In genomic region chr19:55542461-55542860, GRCm38 (mm10) we compare ENCODE assay signal across 12 mouse cellular contexts.
A peak's percentile ranks its signal among the peaks of the same experiment; 100 is the strongest.
DNase-seq lines count a peak whose midpoint lies in the region; ATAC-seq lines count a peak whose summit lies in the region.
"Had no signal": no experiment of that assay in that cellular context is flagged by ENCODE, and none has a peak within 500 bp of the region (broad histone marks: within the 10 kb centered on the region; RNA-seq: fewer than 3 reads in every experiment).

No protein-coding gene starts in this region.

- H3K4me3 ChIP-seq in heart, embryonic 13.5 days: no peak overlapping the region
- no peak overlapping the region for H3K4me3 ChIP-seq in heart, embryonic 10.5 days
- H3K4me3 ChIP-seq in hindbrain, embryonic 13.5 days: no peak overlapping the region
- H3K4me3 ChIP-seq: erythroblast, embryonic 14.5 days; limb, embryonic 13.5 days; midbrain, embryonic 12.5 days had no signal

- DNase-seq in heart, embryonic 10.5 days (ENCODE audit: low spot score): no peak
- DNase-seq in ES-CJ7 (ENCODE audit: low read depth, low spot score): peak; percentile 30
- DNase-seq in adrenal gland, postnatal 10 days: peak; percentile 35
- peak; percentile 57 for DNase-seq in lung, postnatal 10 days
- DNase-seq in layer of hippocampus, adult 9-11 months: no peak
- DNase-seq: cerebellum, adult 11-12 months; kidney, postnatal 4 days had no signal

- no peak for ATAC-seq in heart, embryonic 13.5 days (ENCODE audit: extremely low read depth, insufficient number of reproducible peaks, low FRiP score, low TSS enrichment)
- no peak for ATAC-seq in hindbrain, embryonic 13.5 days (ENCODE audit: low FRiP score)

- no peak overlapping the region for H3K4me2 ChIP-seq in heart, embryonic 13.5 days
- no peak overlapping the region for H3K4me2 ChIP-seq in hindbrain, embryonic 13.5 days
- H3K4me2 ChIP-seq: limb, embryonic 13.5 days; midbrain, embryonic 12.5 days had no signal

- WGBS in heart, embryonic 13.5 days: 48% methylated on average over 6 of the region's 6 CpGs
- WGBS in heart, embryonic 10.5 days: 55% methylated on average over 6 of the region's 6 CpGs
- WGBS in hindbrain, embryonic 13.5 days: 85% methylated on average over 6 of the region's 6 CpGs

- H3K4me1 ChIP-seq in heart, embryonic 13.5 days: peaks cover 34% of the 10 kb centered on the region
- peaks cover 10% of the 10 kb centered on the region for H3K4me1 ChIP-seq in heart, embryonic 10.5 days
- H3K4me1 ChIP-seq in hindbrain, embryonic 13.5 days (replicated peaks): peaks cover 7% of the 10 kb centered on the region

- H3K36me3 ChIP-seq in heart, embryonic 13.5 days: no peaks in the 10 kb centered on the region
- no peaks in the 10 kb centered on the region for H3K36me3 ChIP-seq in heart, embryonic 10.5 days
- no peaks in the 10 kb centered on the region for H3K36me3 ChIP-seq in hindbrain, embryonic 13.5 days
- H3K36me3 ChIP-seq: limb, embryonic 13.5 days; midbrain, embryonic 12.5 days had no signal

- H3K9me3 ChIP-seq in heart, embryonic 13.5 days: no peaks in the 10 kb centered on the region
- no peaks in the 10 kb centered on the region for H3K9me3 ChIP-seq in heart, embryonic 10.5 days
- H3K9me3 ChIP-seq in hindbrain, embryonic 13.5 days: no peaks in the 10 kb centered on the region
- H3K9me3 ChIP-seq: limb, embryonic 13.5 days; midbrain, embryonic 12.5 days had no signal

- no peak overlapping the region for H3K9ac ChIP-seq in heart, embryonic 13.5 days
- no peak overlapping the region for H3K9ac ChIP-seq in hindbrain, embryonic 13.5 days
- H3K9ac ChIP-seq: limb, embryonic 13.5 days; midbrain, embryonic 12.5 days had no signal

- H3K27me3 ChIP-seq in heart, embryonic 13.5 days (replicated peaks): no peaks in the 10 kb centered on the region
- H3K27me3 ChIP-seq in heart, embryonic 10.5 days (ENCODE audit: insufficient read depth, poor library complexity, severe bottlenecking): no peaks in the 10 kb centered on the region
- peaks cover 47% of the 10 kb centered on the region for H3K27me3 ChIP-seq in hindbrain, embryonic 13.5 days
- H3K27me3 ChIP-seq: limb, embryonic 13.5 days had no signal

- 0 out of 2 replicates have a peak overlapping the region, but pooled peaks have one; percentile 12 for H3K27ac ChIP-seq in heart, embryonic 13.5 days (replicated peaks)
- no peak overlapping the region for H3K27ac ChIP-seq in heart, embryonic 10.5 days
- no peak overlapping the region for H3K27ac ChIP-seq in hindbrain, embryonic 13.5 days
- H3K27ac ChIP-seq: limb, embryonic 13.5 days; midbrain, embryonic 12.5 days had no signal

Comparison
In these comparisons a context has a peak if more than half of its experiments do, and no peak if none do; other contexts are left out.
1. DNase-seq: peak in ES-CJ7 (single experiment), adrenal gland, postnatal 10 days (single experiment) and lung, postnatal 10 days (single experiment); none in heart, embryonic 10.5 days (single experiment) and layer of hippocampus, adult 9-11 months (single experiment).